ENCODE assay signal across 8 mouse cellular contexts in genomic region chr7:80026118-80026989, GRCm38 (mm10). TPM values are rescaled to one million over a fixed set of nuclear protein-coding genes. Genes with fewer than 3 reads are reported as not detected.
DNase-seq lines count a peak whose midpoint lies in the region; ATAC-seq and TF ChIP-seq lines count a peak whose summit lies in the region.

No protein-coding gene starts in this region.

- ATAC-seq in frontal cortex, adult (ENCODE audit: low TSS enrichment): peak; percentile 64
- ATAC-seq in limb, embryonic 12.5 days (ENCODE audit: insufficient number of reproducible peaks, insufficient read depth, low FRiP score, low TSS enrichment, low read depth): no peak
- ATAC-seq in midbrain, embryonic 15.5 days (replicated peaks): peak; percentile 56

- H3K4me2 ChIP-seq in limb, embryonic 12.5 days: peak overlapping the region; percentile 92
- peak overlapping the region; percentile 95 for H3K4me2 ChIP-seq in midbrain, embryonic 15.5 days

- H3K4me3 ChIP-seq in limb, embryonic 12.5 days (replicated peaks): peak overlapping the region; percentile 83
- H3K4me3 ChIP-seq in midbrain, embryonic 15.5 days: peak overlapping the region; percentile 87
- H3K4me3 ChIP-seq in testis, adult 2 months (ENCODE audit: control insufficient read depth, low read depth, low read length): peak overlapping the region; percentile 87

- H3K4me1 ChIP-seq in limb, embryonic 12.5 days (replicated peaks): peaks cover 33% of the 10 kb centered on the region
- peaks cover 38% of the 10 kb centered on the region for H3K4me1 ChIP-seq in midbrain, embryonic 15.5 days
- peaks cover 7% of the 10 kb centered on the region for H3K4me1 ChIP-seq in testis, adult 2 months (ENCODE audit: control insufficient read depth, insufficient read depth, low read length)

- no peak for TF ChIP-seq CTCF in testis, adult 2 months (IDR thresholded peaks at IDR 0.05; ENCODE audit: control insufficient read depth, insufficient read depth, insufficient replicate concordance, low read depth, low read length)

- 3% methylated on average over 37 of the region's 59 CpGs for WGBS in limb, embryonic 12.5 days
- 0% methylated on average over 36 of the region's 59 CpGs for WGBS in midbrain, embryonic 15.5 days

- peak overlapping the region; percentile 92 for H3K9ac ChIP-seq in limb, embryonic 12.5 days (replicated peaks)
- peak overlapping the region; percentile 68 for H3K9ac ChIP-seq in midbrain, embryonic 15.5 days

- H3K27ac ChIP-seq in limb, embryonic 12.5 days: peak overlapping the region; percentile 93
- H3K27ac ChIP-seq in midbrain, embryonic 15.5 days: peak overlapping the region; percentile 88
- peak overlapping the region; percentile 74; the same call in 1 of the 2 replicates for H3K27ac ChIP-seq in testis, adult 2 months (ENCODE audit: control insufficient read depth, insufficient read depth, low read depth, low read length)

- no peaks in the 10 kb centered on the region for H3K9me3 ChIP-seq in limb, embryonic 12.5 days
- H3K9me3 ChIP-seq in midbrain, embryonic 15.5 days: no peaks in the 10 kb centered on the region

- H3K27me3 ChIP-seq in limb, embryonic 12.5 days: no peaks in the 10 kb centered on the region
- no peaks in the 10 kb centered on the region for H3K27me3 ChIP-seq in midbrain, embryonic 15.5 days (replicated peaks)
- no peaks in the 10 kb centered on the region; the same call in 1 of the 2 replicates for H3K27me3 ChIP-seq in testis, adult 2 months (ENCODE audit: control insufficient read depth, insufficient read depth, low read length)

- DNase-seq in layer of hippocampus, adult 11-12 months (ENCODE audit: low spot score): peak; percentile 54
- DNase-seq in layer of hippocampus, adult 9-10 months (ENCODE audit: low spot score): no peak
- DNase-seq in cerebellum, adult 18-20 months: peak; percentile 51 to 55
- peak; percentile 76 for DNase-seq in induced T-regulatory cell, adult 2 months (ENCODE audit: low read depth)

- H3K36me3 ChIP-seq in limb, embryonic 12.5 days: no peaks in the 10 kb centered on the region
- no peaks in the 10 kb centered on the region for H3K36me3 ChIP-seq in midbrain, embryonic 15.5 days (replicated peaks)
- no peaks in the 10 kb centered on the region for H3K36me3 ChIP-seq in testis, adult 2 months (ENCODE audit: control insufficient read depth, insufficient read depth, low read length)

- no peak; the same call in 1 of the 2 replicates for TF ChIP-seq POLR2A in testis, adult 2 months (IDR thresholded peaks at IDR 0.05; ENCODE audit: control insufficient read depth, low read depth, low read length)

RNA-seq across cellular contexts. Expression of gene Zfp710, which starts 1.7 kb away (rescaled TPM):
- polyA plus RNA-seq in limb, embryonic 12.5 days (2016; fragmentation: Nextera tagmentation; extraction: Ambion mirVana): 18.5 and 19.4 TPM in 2 replicates
- 18.0 and 18.6 TPM in 2 replicates for polyA plus RNA-seq in midbrain, embryonic 15.5 days (2015; fragmentation: Nextera tagmentation; extraction: Ambion mirVana)
- 3.8 and 5.1 TPM in 2 replicates for polyA plus RNA-seq in testis, adult 2 months (2012; rRNA removed)
